Mouse (Mus musculus) cortical plate, adult 2 months (tissue): ENCODE data around the gene Uqcrq.

Source experiments
- CTCF ChIP-seq: fragments of 200-500 bp; IDR thresholded peaks from 2 replicates; pipeline ENCODE4 v1.5.1; 2011; ENCODE audit warnings: mild to moderate bottlenecking, control low read depth, low read length; ENCODE audit not compliant: insufficient read depth; ENCODE audit errors: extremely low read depth
- POLR2A ChIP-seq: fragments of 200-500 bp; IDR thresholded peaks from 2 replicates; pipeline ENCODE4 v1.6.1; 2011; ENCODE audit warnings: mild to moderate bottlenecking, low read length, control low read depth; ENCODE audit not compliant: insufficient read depth; ENCODE audit errors: extremely low read depth

DNA sequence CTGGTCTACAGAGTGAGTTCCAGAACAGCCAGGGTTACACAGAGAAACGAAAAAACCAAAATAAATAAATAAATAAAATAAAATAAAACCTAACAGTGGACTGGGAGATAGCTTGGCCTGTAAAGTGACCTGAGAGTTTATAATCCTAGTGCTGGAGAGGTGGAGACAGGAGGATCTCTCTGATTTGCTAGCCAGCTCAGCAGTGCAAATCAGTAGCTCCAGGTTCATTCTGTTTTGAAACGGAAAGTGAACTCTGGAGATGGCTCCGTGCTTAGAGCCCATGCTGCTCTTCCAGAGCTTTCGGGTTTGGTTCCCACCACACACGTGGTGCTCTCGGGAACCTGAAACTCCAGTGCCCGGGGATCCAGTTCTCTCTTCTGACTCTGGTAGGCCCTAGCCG is 17.4 kb upstream of the Uqcrq start:
- no peak for TF ChIP-seq CTCF
- no peak for TF ChIP-seq POLR2A
